Mouse (Mus musculus): ENCODE results near the gene Cdkl1.
A peak's percentile ranks its signal among the peaks of the same experiment; 100 is the strongest.

Gene Cdkl1

DNA sequence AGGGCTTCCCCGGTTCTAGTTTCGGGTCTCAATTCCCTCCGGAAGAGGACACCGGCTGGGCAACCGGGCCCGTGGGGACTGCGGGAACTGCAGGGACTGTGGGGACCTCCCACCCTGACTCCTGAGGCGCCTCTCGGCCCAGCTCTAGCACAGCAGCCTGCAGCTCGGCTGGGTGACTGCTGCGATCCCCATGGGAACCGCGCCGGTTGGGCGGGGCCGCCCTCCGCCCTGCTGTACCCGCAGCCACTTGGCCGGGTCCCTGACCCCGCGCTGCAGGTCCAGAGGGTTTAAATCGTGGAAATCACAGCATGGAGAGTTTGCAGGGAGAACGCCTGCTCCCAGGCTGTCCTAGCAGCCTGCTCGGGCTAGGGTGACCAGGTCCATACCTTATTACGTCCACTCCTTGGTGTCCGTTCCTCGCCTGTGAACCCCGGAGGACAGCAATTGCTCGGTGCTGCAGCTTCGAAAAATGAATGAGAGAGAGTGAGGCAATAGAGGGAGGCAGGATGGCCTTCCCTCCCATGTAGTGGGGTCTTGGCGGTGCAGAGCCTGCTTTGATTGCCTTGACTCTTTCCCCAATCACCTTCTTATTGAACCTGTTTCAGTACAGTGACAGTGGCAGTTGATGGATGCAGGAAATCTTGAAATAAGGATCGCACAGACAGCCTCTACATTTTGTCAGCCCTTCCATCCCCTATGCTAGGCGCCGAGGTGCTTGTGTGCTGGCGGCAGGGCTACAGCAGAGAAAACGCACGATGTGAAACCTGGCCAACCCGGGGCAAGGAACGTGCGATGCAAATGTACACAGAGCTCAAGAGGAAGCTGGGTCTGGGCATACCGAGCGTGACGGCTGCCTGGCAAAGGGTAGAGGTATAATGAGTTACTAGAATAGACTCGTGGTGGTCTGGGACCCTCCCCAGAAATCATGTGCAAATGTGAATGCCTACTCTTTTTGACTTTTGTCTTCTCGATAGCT lies at the start of gene Cdkl1:
Gene Cdkl1 (minus strand): TSS at position 738 of the 976 bp plus-strand sequence.
- DNase-seq (ENCODE audit: low spot score) = peak; percentile 53

GRCm38 (mm10) chr12:69838376-69838775 lies 47.3 kb upstream of the Cdkl1 start:
- no peak for DNase-seq (ENCODE audit: low spot score)

- DNase-seq (ENCODE audit: low spot score) = no peak
These were observed 43.0 kb upstream of the Cdkl1 start for GRCm38 (mm10) chr12:69833982-69834604.

DNA sequence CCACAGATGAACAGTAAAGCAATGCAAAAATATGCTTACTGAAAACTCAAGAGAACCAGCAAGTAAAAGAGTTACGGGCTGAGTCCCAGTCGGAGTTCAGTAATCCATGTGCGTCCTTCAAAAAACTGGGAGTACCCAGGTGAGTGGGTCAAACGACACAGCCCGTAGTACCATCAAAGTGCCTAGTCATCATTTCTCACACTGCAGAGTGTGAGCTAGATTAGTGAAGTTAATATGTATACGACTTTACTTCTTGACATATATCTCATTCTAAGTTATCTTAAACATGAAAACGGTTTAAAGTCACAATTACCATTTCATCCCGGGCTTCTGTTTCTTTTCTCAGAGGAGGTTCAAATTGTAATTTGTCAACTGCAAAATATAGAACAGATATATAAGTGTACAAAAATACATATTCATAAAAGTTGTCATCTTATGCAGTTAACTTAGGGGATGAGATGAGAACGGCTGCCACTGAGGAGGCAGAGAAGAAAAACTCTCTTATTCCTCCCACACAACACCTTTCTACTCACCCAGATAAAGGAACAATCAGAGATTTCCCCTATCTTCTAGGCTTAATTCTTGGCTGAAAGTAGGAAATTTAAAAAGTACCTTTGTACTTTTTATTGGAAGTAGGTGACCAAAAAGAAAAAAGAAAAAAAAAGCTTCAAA lies 40.3 kb upstream of the Cdkl1 start:
- DNase-seq (ENCODE audit: low spot score) = no peak

- no peak for DNase-seq (ENCODE audit: low spot score)
These were observed 37.1 kb upstream of the Cdkl1 start for GRCm38 (mm10) chr12:69828214-69828613.

DNA sequence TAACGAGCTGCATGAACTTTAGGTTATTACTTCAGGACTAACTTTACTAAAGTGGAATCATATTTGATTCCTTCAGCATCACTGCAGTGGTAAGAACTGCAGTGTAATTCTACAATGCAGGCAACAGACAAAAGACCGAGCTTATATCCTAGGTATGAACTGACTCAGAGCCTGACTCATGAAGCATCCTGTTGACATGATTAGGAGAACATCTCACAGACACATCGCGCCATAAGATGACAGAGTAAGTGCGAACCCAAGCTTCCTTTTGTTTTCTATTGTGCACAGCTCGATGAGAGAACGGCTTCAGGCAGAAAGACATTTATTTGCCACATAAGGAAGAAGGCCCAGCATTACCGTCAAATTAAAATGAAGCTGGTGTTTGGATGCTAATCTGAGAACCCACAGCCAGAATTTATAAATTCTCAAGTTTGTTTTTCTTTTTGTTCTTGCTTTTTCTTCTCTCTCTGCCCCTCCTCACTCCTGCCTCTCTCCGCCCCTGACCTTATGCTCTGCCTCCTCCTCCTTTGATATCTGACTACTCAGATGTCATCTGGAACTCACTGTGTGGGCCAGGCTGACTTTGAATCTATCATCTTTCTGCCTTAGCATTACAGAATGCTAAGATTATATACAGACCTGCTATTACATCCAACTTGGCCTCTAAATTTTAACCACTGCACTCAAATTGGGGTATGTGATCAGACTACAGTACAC lies 34.0 kb upstream of the Cdkl1 start:
- DNase-seq (ENCODE audit: low spot score) = no peak

DNA sequence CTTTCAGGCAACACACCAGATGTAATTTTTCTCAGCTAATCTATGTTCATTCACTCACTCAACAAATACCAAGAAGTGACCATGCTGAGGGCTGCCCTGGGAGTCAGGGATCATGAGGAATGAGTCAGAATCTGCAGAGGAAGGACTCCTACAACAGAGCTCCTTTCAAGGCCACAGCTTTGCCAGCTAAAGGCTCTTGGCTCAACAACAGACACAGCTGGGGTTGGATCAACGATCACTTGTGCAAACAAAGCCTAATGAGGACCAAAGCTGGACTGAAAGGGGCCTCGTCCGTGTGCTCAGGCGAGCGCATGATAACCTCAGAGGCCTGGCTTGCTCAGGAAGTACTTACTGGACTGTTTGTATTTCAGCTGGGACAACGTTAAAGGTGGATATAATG lies 23.2 kb upstream of the Cdkl1 start:
- DNase-seq (ENCODE audit: low spot score) = no peak

DNA sequence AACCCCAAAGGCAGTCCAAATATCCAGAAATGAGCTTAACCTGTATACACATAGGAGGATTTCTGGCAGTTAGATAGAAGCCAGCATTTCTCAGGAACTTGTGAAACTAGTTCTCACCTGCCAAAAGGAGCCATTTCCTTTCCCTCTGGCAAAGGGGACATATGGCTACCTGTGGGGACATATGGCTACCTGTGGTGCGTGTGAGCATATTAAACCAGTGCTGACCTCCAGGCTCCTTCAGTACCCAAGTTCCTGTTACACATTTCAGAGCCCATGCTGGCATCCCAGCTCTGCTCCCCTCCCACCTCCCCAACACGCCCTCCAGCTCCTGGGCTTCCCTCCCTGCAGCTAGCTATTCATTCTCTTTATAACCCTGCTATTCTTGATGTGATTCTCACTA lies 22.5 kb upstream of the Cdkl1 start:
- DNase-seq (ENCODE audit: low spot score) = no peak

GRCm38 (mm10) chr12:69812986-69813385 lies 21.9 kb upstream of the Cdkl1 start:
- DNase-seq (ENCODE audit: low spot score) = no peak

- no peak for DNase-seq (ENCODE audit: low spot score)
These were observed 20.9 kb upstream of the Cdkl1 start for GRCm38 (mm10) chr12:69811976-69812375.

DNA sequence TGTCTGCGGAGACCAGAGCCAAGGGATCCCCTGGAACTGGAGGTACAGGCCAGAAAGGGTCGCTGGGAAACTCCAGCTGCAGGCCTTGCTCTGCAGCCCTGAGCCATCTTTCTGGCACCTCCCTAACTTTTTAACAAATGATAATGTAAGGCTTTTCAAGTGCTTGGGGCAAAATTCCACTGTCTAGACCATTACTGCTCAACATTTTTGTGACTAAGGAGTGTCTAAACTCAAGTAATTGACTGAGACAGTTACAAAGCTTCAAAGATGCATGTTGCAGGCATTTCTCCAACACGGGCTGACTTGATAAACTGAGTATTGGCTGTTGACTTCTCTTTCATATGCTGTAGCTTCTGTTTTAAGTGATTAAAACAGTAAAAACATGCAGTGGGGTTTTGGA lies 18.4 kb upstream of the Cdkl1 start:
- no peak for DNase-seq (ENCODE audit: low spot score)

DNA sequence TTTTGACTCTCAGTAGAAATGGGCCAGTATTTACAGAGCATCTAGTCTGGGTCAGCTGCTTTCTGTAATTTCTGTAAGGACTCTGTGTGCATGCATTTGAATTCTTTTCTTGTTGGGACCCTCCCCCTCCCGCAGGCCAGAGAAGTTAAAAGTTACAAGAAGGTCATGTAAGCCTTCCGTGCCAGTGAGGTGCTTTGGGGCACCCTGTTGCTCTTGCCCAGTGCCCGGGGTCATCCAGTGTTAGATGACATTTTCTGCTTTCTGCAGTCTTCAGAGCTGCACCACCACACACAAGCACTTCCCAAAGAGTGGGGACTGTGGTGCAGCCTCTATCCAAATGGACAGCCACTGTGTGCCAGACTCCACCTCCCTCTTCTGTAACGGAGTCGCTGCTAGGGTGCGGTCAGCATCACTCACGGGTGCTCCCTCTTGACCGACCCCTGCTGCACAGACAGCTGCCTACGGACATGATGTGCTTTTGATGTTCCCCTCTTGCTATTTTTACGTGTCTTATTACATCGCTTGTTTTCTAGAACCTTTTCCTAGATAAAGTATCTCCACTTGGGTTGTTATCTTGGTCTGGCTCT lies 16.4 kb upstream of the Cdkl1 start:
- DNase-seq (ENCODE audit: low spot score) = no peak

GRCm38 (mm10) chr12:69805148-69805547 lies 14.1 kb upstream of the Cdkl1 start:
- DNase-seq (ENCODE audit: low spot score) = no peak

GRCm38 (mm10) chr12:69804393-69805070 lies 13.5 kb upstream of the Cdkl1 start:
- no peak for DNase-seq (ENCODE audit: low spot score)

DNA sequence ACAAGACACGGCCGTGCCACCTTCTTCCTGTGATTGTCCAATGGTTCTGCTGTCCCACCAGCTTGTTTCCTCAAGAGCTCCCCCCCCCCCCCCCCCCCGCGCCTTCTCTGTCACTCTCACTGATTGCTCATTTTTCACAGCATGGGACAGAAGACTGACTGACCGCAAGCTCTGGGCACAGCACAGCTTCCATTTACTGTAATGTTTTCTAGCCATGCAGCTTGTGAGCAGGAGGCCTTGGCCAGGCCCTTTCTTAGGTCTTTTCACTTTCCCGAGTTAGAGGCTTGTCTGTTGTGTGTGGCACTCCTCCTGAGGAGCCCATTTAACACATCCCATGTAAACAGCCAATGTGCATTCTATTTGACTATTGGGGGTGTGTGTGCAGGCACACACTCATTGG lies 12.1 kb upstream of the Cdkl1 start:
- DNase-seq (ENCODE audit: low spot score) = no peak

DNA sequence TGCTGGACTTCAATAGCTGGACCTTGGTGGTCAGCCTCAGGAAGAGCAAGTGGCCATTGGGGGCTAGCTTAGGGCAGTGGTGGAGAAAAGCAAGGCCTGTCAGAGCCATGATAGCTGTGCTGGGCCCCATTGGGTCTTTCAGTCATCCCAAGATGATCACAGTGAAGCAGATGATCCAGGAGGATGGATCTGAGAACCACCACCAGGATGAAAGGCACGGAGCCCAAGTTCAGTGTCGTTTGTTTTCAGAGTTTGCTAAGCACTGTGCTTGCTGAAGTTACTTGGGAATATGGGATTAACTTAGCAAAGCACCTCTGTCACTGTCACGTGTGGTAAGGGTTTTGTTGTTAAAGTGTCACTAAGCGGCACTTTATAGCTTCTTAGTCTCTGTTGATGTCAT lies 9.5 kb upstream of the Cdkl1 start:
- DNase-seq (ENCODE audit: low spot score) = no peak

DNA sequence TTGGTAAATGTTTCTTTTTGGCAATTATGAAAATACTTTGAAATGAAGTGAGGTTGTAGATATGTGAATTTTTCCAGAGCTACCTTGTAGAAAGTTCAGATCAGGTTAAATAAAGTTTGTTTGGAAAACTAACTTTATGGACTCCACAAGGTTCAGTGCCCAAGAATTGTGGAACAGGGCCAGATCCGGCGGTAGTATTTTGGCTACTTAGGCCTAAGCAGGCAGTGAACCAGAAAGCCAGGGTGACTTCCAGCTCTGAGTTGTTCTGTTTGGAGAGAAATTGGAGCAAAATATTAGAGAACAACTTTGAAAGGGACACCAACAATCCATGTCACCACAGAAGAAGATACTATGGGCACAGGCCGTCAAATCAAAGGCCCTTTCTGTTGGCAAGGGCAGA lies 5.2 kb upstream of the Cdkl1 start:
- no peak for DNase-seq (ENCODE audit: low spot score)

DNA sequence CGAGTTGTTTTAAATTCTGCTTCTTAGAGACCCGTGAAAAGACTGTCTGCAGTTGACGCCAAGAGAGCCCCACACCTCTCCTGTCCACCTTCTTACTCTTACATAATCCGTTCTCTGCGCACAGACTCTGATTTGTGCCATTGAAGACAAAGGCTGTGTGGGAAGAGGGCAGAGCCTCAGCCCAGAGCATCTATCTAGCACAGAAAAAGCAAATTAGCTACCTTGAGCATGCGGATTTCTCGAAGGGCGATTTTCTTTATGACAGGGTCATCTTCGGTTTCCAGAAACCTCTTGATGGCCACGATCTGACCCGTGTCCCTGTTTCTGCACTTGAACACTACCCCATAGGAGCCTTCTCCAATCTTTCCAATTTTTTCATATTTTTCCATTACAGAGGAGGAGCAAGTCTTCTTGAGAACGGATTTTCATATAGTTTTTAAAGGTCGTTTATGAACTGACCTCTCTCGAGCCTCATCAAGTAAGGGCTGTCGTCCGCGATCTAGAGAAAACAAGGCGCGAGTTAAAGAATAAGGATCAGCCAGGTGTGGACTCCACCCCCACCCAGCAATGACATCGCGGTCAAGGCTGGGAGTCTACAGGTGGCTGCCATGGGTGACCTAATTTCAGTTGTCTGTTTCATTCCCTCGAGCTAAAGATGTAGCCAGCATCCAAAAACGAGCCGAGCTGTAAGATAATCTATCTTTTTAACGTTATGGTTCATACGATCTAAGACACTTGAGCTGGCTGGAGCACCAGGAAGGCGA lies 1.1 kb downstream of the Cdkl1 start:
- no peak for DNase-seq (ENCODE audit: low spot score)

- DNase-seq (ENCODE audit: low spot score) = no peak
These were observed 2.7 kb downstream of the Cdkl1 start for GRCm38 (mm10) chr12:69788380-69788779.

- DNase-seq (ENCODE audit: low spot score) = no peak
These were observed 5.6 kb downstream of the Cdkl1 start for GRCm38 (mm10) chr12:69785471-69785870.

Data from yolk sac, embryonic 10.5 days (tissue).